Mouse (Mus musculus) limb, embryonic 14.5 days (tissue): ENCODE measurements around the gene Pde4b. TPM values are rescaled to one million over a fixed set of nuclear protein-coding genes. Genes with fewer than 3 reads are reported as not detected.

Source experiments
- ATAC-seq: fragments of 200-750 bp; cut with Nextera tagmentation; 2 replicates; pipeline ENCODE4 v1.8.0; 2017; ENCODE audit warnings: low read depth, moderate number of reproducible peaks, moderate TSS enrichment; ENCODE audit not compliant: low FRiP score
- DNase-seq: peaks from one replicate; pipeline ENCODE4 v3.0.0-alpha.2; 2015; ENCODE audit warnings: low spot score
- H3K27ac ChIP-seq: fragments of 300-500 bp; sonication (generic); replicated peaks from 2 replicates; pipeline ENCODE4 v1.5.1; 2014; ENCODE audit warnings: low read depth, mild to moderate bottlenecking, low read length, moderate library complexity, mixed read lengths
- H3K27me3 ChIP-seq: fragments of 300-500 bp; sonication (generic); 2 replicates; pipeline ENCODE4 v1.6.1; 2014; ENCODE audit warnings: low read length, mixed read lengths; ENCODE audit not compliant: control insufficient read depth, insufficient read depth
- H3K36me3 ChIP-seq: fragments of 300-500 bp; sonication (generic); 2 replicates; pipeline ENCODE4 v1.6.1; 2014; ENCODE audit warnings: mild to moderate bottlenecking, low read length, moderate library complexity, mixed read lengths; ENCODE audit not compliant: control insufficient read depth, insufficient read depth
- H3K4me1 ChIP-seq: fragments of 300-500 bp; sonication (generic); 2 replicates; pipeline ENCODE4 v1.6.1; 2014; ENCODE audit warnings: antibody characterized with exemption, low read length, mixed read lengths; ENCODE audit not compliant: control insufficient read depth, insufficient read depth
- H3K4me2 ChIP-seq: fragments of 300-500 bp; sonication (generic); replicated peaks from 2 replicates; pipeline ENCODE4 v1.6.1; 2014; ENCODE audit warnings: low read depth, mild to moderate bottlenecking, low read length, moderate library complexity; ENCODE audit not compliant: severe bottlenecking
- H3K4me3 ChIP-seq: fragments of 300-500 bp; sonication (generic); replicated peaks from 2 replicates; pipeline ENCODE4 v1.5.1; 2014; ENCODE audit warnings: low read length
- H3K9ac ChIP-seq: fragments of 300-500 bp; sonication (generic); 2 replicates; pipeline ENCODE4 v1.6.1; 2014; ENCODE audit warnings: mild to moderate bottlenecking, low read depth, low read length, moderate library complexity; ENCODE audit not compliant: severe bottlenecking
- H3K9me3 ChIP-seq: fragments of 300-500 bp; sonication (generic); 2 replicates; pipeline ENCODE4 v1.6.1; 2016; ENCODE audit warnings: low read length; ENCODE audit not compliant: control insufficient read depth
- POLR2A ChIP-seq: fragments of 200-500 bp; IDR thresholded peaks from 2 replicates; pipeline ENCODE4 v1.8.0; 2012; ENCODE audit warnings: inconsistent platforms, mild to moderate bottlenecking, moderate library complexity, borderline replicate concordance; ENCODE audit not compliant: insufficient read depth, insufficient read length; ENCODE audit errors: extremely low read depth
- WGBS: fragments of 180-500 bp; shearing (Covaris S2); extraction: QIAGEN DNeasy Blood & Tissue Kit; methylation state at CpG from one replicate; pipeline ENCODE4 v1.1.7; 2014; 5-methylcytosine and 5-hydroxymethylcytosine counted together
- polyA plus RNA-seq, 2 experiments: library from polyadenylated mRNA; depleted of rRNA in 1 of 2; stranded (reverse) in 1 of 2; unstranded in 1 of 2; fragments of >200 nt; fragmentation: Nextera tagmentation in 1 of 2; extraction: Ambion mirVana in 1 of 2; gene quantifications; 2 replicates each; pipeline versions ENCODE4 v1.2.1 to v1.2.3; 2012 to 2014

Pde4b gene
- polyA plus RNA-seq, 2 experiments = 14.4 to 18.3 TPM

GRCm38 (mm10) chr4:102414610-102415009, 327.3 kb downstream of the Pde4b start:
- WGBS = 82% methylated on average over 4 of the region's 4 CpGs

GRCm38 (mm10) chr4:102420794-102421397, 333.6 kb downstream of the Pde4b start:
- Histone ChIP-seq H3K9ac (no peak overlapping the region), H3K9me3 (no peaks in the 10 kb centered on the region), H3K4me3 (no peak overlapping the region), H3K27ac (no peak overlapping the region), H3K4me2 (no peak overlapping the region; the same call in 1 of the 2 replicates), H3K36me3 (no peaks in the 10 kb centered on the region), H3K4me1 (peaks cover 7% of the 10 kb centered on the region; the same call in 1 of the 2 replicates), H3K27me3 (no peaks in the 10 kb centered on the region)
- no peak for DNase-seq
- TF ChIP-seq POLR2A = no peak
- 29% methylated on average over 11 of the region's 11 CpGs for WGBS
- no peak for ATAC-seq

More at GRCm38 (mm10) chr4:102414610-102415009, 327.3 kb downstream of the Pde4b start:
- Histone ChIP-seq H3K4me1 (no peaks in the 10 kb centered on the region), H3K27me3 (no peaks in the 10 kb centered on the region), H3K9me3 (no peaks in the 10 kb centered on the region), H3K4me3 (no peak overlapping the region), H3K27ac (no peak overlapping the region), H3K36me3 (no peaks in the 10 kb centered on the region), H3K9ac (no peak overlapping the region), H3K4me2 (no peak overlapping the region)
- ATAC-seq (no peak), DNase-seq (no peak)
- TF ChIP-seq POLR2A = no peak

GRCm38 (mm10) chr4:102421398-102421859, 334.1 kb downstream of the Pde4b start:
- Histone ChIP-seq H3K27ac (no peak overlapping the region), H3K9ac (no peak overlapping the region), H3K4me3 (no peak overlapping the region), H3K27me3 (no peaks in the 10 kb centered on the region), H3K4me2 (no peak overlapping the region; the same call in 1 of the 2 replicates), H3K4me1 (peaks cover 7% of the 10 kb centered on the region; the same call in 1 of the 2 replicates), H3K36me3 (no peaks in the 10 kb centered on the region), H3K9me3 (no peaks in the 10 kb centered on the region)
- TF ChIP-seq POLR2A = no peak
- ATAC-seq = no peak
- WGBS = 68% methylated on average over 18 of the region's 18 CpGs
- DNase-seq = no peak

GRCm38 (mm10) chr4:102424104-102424503, 336.8 kb downstream of the Pde4b start:
- TF ChIP-seq POLR2A = no peak
- Histone ChIP-seq H3K9me3 (no peaks in the 10 kb centered on the region), H3K27ac (no peak overlapping the region), H3K4me2 (no peak overlapping the region), H3K9ac (no peak overlapping the region), H3K4me3 (no peak overlapping the region), H3K4me1 (peaks cover 7% of the 10 kb centered on the region; the same call in 1 of the 2 replicates), H3K36me3 (no peaks in the 10 kb centered on the region), H3K27me3 (no peaks in the 10 kb centered on the region)
- 90% methylated on average over 3 of the region's 3 CpGs for WGBS
- ATAC-seq (no peak), DNase-seq (no peak)

GRCm38 (mm10) chr4:102425422-102425821, 338.1 kb downstream of the Pde4b start:
- no peak overlapping the region for H3K4me2 ChIP-seq
- peaks cover 7% of the 10 kb centered on the region; the same call in 1 of the 2 replicates for H3K4me1 ChIP-seq
- no peaks in the 10 kb centered on the region for H3K9me3 ChIP-seq
- H3K9ac ChIP-seq = no peak overlapping the region
- no peaks in the 10 kb centered on the region for H3K36me3 ChIP-seq
- H3K27me3 ChIP-seq = no peaks in the 10 kb centered on the region
- ATAC-seq (no peak), DNase-seq (no peak)
- no peak for TF ChIP-seq POLR2A
- no peak overlapping the region for H3K4me3 ChIP-seq
- no peak overlapping the region for H3K27ac ChIP-seq
- 66% methylated on average over 3 of the region's 3 CpGs for WGBS
